Mouse (Mus musculus) frontal cortex, adult (tissue): ENCODE measurements around the gene Tmem151a.
A peak's percentile ranks its signal among the peaks of the same experiment; 100 is the strongest.

Source experiments
- ATAC-seq: cut with Nextera tagmentation; 2 replicates; pipeline ENCODE4 v1.9.2; 2017; ENCODE audit warnings: mild to moderate bottlenecking, moderate library complexity, mixed read lengths; ENCODE audit not compliant: low TSS enrichment

The Tmem151a gene

DNA sequence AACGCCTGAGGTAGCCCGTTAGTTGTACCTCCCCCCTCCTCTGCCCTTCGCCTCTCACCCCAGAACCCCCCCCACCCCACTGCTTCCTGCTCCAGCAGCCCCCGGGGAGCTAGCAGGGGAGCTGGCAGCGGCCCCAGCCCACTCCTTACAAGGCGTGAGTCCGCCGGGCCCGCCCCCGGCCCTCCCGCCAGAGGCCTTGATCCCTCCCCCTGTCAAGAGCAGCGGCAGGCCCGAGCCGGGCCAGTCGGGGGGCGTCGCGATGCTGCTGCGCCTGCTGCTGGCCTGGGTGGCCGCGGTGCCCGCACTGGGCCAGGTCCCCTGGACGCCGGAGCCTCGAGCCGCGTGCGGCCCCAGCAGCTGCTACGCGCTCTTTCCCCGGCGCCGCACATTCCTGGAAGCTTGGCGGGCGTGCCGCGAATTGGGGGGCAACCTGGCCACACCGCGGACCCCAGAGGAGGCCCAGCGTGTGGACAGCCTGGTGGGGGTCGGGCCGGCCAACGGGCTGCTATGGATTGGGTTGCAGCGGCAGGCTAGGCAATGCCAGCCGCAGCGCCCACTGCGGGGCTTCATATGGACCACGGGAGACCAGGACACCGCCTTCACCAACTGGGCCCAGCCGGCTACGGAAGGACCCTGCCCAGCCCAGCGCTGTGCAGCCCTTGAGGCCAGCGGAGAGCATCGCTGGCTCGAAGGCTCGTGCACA lies 17.3 kb downstream of the Tmem151a start, which contains the start of gene Cd248:
Gene Cd248 (plus strand): TSS at position 212 of the 703 bp plus-strand sequence.
- no peak for ATAC-seq

DNA sequence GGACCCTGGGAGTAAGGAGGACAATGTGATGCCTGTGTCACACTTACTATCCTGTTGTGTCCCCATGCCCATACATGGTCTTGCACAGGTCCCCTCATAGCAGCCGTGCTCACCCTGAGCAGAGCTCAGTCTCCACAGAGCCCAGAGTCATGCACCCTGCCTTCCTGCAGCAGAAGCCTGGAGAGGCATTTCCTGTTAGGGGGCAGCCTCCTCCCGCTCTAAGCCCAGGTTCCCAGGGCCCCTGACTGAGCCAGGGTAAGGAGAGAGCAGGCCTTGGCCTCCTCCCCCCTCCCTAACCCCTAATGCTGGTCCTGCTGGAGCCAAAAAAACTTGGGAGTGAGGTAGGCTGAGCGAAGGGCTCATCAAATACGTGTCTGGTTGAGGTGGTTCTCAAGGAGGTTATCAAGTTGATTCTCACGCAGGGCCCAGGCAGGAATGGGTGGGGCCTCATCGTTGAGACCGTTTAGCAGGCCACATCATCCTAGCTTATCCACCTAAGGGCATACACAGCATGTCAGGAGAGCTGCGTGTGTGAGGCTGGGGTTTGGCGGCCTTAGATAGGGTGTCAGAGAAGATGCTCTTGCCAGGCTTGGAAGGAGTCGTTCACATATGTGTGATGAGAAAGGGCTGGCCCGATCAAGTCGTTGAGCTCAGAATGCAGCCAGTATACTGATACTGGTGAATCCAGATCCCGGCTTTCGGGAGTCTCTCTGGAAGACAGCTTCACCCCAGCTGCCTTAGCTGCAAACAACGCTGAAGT lies 18.1 kb downstream of the Tmem151a start:
- no peak for ATAC-seq

DNA sequence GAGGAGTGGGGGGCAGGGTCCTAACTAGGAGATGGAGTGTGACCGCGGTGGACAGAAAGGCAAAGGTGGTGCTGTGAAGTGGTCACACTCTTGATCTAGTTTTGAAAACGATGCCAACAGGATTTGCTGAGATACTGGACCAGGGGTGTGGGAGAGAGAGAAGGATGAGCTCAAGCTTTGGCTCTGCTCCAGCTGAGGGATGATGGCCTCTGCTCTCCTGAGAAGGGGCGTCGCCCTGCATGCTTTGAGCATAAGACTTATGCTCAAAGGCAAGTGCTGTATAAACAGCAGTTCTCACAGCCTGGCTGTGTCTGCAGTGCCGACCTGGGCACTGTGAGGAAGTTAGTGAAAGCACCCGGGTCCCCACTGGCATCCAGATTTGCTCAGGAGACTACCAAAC lies 20.2 kb downstream of the Tmem151a start:
- ATAC-seq, result no peak

DNA sequence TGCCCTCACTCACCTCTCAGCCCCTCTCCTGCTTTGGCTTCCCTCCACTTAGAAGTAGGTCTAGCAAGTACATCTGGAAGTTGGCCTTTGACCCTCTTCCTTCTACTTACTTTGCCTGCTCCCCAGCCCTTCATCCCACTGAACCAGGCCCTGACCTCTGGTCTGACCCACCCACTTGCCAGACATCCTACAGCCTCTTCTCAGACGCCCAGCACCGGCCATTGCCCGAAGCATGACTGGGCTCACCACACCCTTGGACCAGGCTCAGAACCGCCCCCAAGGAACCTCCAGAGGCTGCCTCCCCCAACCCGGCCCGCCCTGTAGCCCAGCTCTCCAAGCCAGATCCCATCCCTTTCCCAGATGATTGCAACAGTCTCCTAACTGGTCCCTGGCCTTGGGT lies 22.9 kb downstream of the Tmem151a start:
- ATAC-seq, result no peak

DNA sequence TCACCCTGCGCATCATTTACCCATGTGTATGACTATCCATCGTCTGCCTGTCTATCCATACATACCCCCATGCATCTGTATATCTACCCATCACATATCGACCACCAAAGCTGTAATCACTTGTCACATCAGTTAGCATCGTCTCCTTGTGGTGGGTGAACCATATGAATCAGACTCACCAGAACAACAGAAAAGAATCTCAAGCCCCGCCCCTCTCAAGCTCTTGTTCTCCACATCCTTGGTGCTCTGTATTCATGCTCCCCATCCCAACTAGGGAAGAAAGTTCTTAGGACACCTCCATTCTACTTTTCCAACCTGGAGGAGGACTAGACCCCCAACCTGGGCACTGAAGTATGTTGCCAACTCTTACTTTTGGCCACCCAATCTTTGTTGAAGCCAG lies 23.3 kb downstream of the Tmem151a start:
- no peak for ATAC-seq

DNA sequence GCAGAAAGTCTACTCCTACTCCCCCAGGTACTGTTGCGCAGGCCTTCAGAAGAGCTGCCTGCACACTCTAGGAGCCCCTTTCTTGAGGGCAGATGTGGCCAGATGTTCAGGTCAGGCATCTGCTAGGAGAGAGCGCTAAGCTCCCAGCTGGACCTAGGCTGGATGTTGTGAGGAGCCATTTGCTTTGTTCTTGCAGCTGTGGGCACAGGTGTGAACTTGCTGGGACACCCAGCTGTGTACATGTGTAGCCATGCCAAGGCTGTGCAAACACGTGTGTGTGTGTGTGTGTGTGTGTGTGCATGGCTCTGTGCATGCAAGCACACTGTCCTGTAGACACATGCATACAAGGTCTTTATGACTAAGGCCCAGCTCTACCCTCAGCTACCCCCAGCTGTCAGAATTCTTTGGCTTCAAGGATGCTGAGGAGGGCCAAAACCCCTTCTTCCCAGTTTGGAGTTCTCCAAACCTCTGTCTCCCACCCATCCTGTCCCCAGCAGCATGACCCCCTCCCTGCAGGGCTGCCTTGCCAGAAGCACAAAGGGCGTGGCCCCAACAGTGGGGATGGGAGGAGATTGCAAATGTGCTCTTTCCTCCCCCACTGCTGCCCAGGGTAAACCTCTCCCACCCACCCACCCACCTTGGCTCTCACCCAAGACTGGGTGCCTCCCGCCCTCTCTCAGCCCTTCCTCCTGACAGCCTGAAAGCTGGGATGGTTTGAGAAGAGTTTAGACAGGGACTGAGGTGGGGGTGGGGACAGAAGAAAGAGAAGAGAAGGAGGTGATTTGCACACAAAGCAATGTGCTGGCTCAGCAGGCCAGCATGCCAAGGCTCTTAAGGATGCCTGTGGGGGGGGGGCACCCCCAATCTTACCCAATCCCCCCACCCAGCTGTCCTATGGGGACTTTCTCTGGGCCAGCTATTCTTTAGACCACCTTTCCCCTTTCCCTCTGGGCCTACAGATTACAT lies 24.7 kb downstream of the Tmem151a start:
- ATAC-seq, result no peak

DNA sequence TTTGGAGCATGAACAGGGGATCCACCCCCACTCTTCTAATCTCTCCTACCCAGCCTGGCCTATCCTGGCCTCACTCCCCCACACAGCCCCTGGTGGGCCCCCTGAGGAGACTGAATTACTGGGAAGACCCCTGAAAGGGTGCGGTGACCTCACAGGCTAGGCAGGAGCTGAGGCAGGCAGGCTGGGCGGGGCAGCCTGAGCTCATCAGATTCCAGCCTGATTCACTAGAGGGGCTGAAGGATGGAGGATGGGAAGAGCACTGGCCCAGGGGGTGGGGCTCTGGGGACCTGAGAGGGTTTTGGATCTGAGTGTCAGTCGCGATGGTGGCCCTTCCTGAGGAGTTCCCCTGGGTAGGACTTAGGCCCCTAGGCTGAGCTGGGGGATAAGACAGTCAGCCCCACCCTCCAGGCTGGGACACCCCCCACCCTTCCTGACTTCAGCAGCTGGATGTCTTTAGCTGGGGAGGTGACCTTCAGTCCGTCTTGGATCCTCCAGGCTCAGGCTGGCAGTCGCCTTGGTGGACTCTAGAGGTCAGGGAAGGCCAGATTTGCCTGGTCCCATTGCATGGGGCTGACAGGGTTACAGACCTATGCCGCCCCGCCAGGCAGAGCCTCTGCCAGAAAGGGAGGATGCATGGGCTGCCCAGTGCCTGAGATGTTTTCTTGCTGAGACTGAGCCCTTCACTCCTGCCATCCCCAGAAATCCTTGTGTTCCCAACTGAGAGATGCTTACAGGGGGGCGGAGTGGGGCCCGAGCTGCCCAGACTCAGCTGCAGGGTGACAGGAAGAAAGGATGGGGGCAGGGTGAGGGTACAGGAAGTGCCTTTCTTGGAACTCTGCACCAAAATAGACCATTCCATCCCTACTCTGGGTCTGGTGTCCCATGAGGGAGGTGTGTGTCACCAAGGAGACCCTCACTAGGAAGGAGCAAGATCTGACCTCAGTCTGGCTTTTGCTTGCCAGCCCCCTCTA lies 26.2 kb downstream of the Tmem151a start:
- peak; percentile 45; the same call in 1 of the 2 replicates for ATAC-seq

DNA sequence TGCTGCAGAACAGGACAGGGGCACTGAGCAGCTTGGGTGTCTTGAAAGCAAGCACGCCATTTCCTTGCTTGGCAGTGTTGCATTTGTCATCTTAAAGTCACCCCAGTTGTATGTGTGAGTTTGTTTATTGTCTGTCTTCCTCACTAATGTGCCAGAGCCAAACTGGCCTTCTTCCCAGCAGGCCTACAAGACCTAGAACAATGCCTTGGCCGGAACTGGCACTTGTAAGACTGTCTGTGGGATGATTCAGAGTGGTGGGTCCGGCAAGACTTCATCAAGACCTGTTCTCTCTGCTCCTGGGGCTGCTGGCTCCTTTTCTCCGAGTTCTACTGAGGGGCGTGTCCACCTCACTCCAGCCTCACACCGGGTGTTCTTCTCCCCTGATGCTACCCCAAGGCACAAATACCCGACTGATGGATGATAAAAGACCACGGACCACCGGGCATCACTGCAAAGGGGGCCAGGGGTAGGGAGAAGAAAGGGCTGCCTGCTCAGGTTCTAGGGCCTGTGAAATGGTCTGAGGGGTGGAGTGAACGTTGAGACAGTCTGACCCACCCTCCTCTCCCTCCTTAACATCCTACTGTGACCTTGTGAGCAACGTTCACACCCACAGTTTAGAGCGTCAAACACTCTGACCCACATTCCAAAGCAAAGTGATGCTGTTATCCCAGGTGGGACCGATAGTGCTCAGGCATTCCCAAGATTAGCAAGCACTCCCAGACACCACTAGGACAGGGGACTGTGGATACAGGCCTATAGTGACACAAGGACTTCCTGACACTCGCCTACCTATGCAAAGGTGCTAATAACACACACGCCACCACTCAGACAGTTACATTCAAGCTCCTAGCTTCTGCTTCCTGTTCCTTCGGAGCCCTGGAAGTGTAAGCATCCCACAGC lies 27.2 kb downstream of the Tmem151a start:
- no peak for ATAC-seq

DNA sequence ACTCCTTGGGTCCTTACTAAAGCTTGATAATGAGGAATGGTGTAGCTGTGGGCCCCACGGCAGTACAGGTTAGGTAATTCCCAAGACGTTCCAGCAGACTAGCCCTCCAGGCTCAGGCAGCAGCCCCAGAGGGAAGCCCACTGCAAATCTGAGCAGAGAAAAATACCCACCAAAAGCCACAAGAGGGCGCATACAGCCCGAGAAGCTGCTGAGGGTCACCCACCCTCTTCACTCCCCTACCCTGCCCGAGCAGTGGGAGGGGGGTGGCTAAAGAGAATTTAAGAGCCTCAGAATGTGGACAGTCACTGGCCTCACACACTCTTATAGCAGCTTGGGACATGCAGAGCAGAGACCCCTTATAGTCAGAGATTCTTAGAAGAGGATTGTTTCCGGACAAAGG lies 29.1 kb downstream of the Tmem151a start:
- no peak for ATAC-seq

DNA sequence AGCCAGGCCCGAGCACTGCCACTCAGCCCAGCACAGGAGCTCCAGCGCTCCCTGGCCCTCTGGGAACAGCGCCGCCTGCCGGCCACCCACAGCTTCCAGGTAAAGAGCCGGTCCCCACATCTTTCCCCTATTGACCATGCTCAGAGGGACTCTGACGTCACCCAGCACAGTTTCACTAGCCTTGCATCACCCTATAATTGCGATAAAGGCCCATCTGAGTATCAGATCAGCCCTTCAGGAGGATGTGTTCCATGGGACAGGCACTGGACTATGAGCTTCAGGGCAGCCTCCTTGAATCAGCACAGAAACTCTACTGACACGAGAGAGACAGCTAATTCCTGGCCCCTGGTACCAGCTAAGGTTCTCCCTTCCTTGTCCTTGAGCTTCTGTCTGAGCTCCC lies 31.4 kb downstream of the Tmem151a start:
- ATAC-seq, result no peak

DNA sequence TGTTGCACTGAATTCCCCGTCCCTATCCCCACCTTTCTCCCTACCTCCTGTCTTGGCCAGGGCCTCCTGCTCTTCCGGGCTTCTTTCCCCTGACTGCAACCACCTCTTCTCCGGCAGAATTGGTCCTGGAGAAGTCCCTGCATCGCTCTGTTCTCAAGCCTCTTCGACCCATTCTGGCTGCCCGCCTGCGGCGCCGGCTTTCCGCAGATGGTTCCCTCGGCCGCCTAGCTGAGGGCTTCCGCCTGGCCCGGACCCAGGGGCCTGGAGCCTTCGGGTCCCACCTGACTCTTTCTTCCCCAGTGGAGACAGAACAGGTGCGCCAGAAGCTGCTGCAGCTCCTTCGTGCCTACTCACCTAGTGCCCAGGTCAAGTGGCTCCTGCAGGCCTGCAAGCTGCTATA lies 32.5 kb downstream of the Tmem151a start:
- ATAC-seq, result no peak

DNA sequence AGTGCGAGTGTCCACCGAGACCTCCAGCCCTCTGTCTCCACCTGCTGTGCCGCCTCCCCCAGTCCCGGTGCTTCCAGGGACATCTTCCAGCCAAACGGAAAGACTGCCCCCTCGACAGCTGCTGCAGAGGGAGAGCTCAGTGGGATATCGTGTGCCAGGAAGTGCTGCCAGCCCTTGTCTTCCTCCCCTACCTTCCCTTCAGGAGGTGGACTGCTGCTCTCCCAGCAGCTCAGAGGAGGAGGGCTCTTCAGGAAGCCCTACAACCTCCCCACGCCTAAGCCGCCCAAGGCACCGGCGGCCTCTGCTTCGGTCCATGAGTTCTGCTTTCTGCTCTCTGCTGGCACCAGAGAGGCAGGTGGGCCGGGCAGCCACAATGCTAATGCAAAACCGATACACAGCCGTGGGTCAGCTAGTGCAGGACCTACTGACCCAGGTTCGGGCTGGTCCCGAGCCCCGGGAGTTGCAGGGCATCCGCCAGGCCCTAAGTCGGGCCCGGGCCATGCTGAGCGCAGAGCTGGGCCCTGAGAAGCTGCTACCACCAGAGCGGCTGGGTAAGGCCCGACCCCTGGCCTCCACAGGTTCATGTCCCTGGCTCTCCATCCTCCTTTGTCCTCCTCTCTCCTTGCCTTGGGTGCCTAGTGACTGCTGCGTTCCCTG lies 33.0 kb downstream of the Tmem151a start:
- ATAC-seq, result peak; percentile 25; the same call in 1 of the 2 replicates

DNA sequence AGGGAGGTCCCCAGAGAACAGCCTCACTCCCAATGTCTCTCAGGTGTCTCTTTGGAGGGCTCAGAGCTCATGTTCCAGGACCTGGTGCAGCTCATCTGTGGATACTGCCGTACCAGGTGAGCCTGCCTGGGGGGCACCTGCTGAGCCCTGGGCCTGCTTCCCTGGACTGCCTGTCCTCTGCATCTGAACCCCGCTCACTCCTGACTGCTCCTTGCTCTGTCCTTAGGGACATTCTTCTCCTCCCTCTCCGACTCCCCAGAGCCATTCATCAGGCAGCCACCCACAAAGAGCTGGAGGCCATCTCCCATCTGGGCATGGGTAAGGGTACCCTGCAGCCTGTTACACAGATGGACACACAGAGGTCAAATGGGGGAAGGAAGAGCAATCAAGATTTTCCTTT lies 33.8 kb downstream of the Tmem151a start:
- ATAC-seq, result no peak

DNA sequence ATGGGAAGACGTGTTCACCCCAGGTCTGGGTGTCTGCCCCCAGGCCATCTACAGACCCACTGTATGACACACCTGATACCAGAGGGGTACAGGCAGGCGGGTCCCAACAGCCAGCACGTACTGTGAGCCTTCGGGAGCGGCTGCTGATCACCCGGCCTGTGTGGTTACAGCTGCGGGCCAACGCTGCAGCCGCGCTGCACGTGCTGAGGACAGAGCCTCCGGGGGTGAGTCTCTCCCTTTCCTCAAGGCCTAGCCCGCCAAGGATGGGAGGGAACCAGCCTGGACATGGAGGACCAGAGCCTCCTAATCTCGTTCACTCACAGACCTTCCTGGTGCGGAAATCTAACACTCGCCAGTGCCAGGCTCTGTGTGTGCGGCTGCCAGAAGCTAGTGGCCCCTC lies 34.3 kb downstream of the Tmem151a start:
- no peak for ATAC-seq

DNA sequence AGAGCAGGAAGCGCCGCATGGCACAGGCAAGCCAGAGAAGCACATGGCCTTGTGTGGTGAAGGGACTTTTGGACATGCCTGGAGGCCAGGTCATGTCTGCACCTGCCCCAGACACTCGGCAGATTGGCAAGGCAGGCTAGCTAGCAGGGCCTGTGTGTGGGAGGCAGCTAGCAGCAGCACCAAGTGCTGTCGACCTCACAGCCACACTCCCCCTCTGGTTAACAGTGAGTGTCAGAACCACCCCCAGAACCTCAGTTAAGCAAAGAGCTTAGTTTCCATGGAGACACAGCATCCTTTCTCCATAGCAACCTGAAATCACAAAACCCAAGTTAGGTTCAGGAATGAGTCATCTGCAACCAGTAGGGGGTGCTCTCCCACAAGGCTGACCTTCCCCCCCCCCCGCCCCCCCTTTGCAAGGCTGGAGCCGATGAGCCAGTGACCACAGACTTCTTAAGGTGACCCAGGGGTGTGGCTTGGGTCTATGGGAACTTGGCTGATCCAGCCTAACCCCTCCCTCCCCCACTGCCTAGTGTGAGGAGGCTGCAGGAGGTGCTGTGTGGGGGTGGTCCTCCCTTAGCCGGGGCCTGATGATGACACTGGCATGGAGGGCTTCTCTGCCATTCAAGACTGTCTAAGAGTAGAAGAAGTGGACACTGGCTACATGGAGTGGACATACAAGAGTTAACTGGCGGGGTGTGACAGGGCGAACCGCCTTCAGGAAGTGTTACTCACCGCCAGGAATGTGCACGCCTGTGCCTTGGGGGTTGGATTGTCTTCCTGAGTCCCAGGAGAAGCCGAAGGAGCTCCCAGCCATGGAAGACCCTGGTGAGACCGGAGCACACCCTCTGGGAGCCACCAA lies 35.1 kb downstream of the Tmem151a start, which contains the start of gene Rin1:
Gene Rin1 (plus strand): TSS at position 435 of the 859 bp plus-strand sequence.
- peak; percentile 55 for ATAC-seq

DNA sequence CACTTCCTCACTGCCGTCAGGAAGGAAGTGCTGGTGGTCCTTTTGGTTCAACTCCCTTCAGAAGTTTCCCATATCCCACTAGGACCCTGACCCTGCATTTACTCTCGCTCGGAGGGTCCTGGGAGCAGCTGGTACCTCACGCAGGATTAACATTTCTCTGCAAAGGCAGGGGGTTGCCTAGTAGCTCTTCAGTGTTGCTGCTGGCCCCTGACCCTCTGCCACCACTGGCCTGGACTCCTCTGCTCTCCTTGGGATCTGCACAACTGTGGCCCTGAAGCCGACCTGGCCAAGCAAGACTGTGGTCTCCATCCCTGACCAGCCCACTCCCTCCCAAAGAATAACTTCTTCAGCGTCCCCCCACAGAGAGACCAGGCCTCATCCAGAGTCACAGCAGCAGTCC lies 36.0 kb downstream of the Tmem151a start:
- ATAC-seq, result no peak

DNA sequence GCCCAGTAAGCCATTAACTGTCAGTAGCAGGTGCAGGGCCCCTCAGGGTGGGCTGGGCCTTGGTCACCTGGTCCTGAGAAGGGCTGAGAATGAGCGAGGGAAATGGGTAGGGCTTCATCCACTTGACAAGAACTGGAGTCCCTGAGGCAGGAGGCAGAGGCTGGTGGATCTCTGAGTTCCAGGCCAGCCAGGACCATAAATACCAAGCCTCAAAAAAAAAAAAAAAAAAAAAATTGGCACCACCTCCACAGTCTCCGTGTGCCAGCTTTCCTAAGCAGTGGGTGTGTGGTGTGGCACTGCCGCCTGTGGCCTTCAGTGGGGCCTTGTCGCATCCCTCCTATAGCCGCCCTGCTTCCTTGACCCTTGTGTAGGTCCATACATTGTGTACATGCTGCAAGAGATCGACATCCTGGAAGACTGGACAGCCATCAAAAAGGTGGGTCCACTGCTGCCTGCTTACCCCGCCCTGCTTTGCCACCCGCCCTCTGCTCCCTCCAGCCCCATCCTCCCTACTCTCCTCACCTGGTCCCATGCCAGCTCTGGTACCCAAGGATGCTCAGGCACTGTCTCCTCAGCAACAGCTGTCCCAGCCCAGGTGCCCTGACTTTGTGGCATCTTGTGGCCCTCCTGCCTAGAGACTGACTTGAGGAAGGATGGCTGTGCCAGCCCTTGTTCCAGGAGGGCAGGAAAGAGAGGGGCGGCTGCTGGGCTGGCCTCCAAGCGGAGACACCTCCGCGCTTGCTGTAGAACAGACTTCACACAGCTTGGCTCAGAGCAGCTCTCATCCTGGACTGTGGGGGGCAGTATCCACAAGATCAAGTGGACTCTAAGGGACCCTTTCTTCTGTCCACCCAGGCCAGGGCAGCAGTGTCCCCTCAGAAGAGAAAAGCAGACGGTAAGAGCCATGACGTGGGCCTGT lies 36.9 kb downstream of the Tmem151a start:
- ATAC-seq, result peak; percentile 42
